Mouse (Mus musculus) heart, embryonic 10.5 days (tissue): ENCODE measurements around the gene Lin7c. TPM values are rescaled to one million over a fixed set of nuclear protein-coding genes. Genes with fewer than 3 reads are reported as not detected.

Source experiments
- polyA plus RNA-seq: library from polyadenylated mRNA; unstranded; fragments of >200 nt; fragmentation: Nextera tagmentation; extraction: Ambion mirVana; gene quantifications from 2 replicates; pipeline ENCODE4 v1.2.1, GENCODE M21; 2016

Lin7c gene
- polyA plus RNA-seq, 1 experiment from 2014 or later, result 54.3 TPM

Other genes starting within 250 kb of the Lin7c start
- 0.97 and 2.2 TPM in 2 replicates for gene Bdnf, start 216.2 kb upstream of the Lin7c start, polyA plus RNA-seq
- 10.2 and 12.7 TPM in 2 replicates for gene Lgr4, start 26.8 kb downstream of the Lin7c start, polyA plus RNA-seq
- gene Ccdc34, start 127.0 kb downstream of the Lin7c start, polyA plus RNA-seq, result 24.1 and 29.8 TPM in 2 replicates